Mouse (Mus musculus): Measurements from ENCODE around the gene Krtap5-1. TPM values are rescaled to one million over a fixed set of nuclear protein-coding genes. Genes with fewer than 3 reads are reported as not detected.
A peak's percentile ranks its signal among the peaks of the same experiment; 100 is the strongest.
"Not testable (repeated sequence)": the region's sequence is repeated elsewhere in the genome, so short reads cannot be mapped to it uniquely, and the experiment has no call there.

Gene Krtap5-1
- polyA plus RNA-seq, 1 experiment from 2014 or later = not detected

GRCm38 (mm10) chr7:142316558-142316957, 19.6 kb upstream of the Krtap5-1 start:
- peak; percentile 69 for DNase-seq (ENCODE audit: low spot score)
- no peak overlapping the region for H3K4me3 ChIP-seq (ENCODE audit: low read depth, low read length)
- WGBS = 45% methylated on average over 6 of the region's 6 CpGs
- H3K27ac ChIP-seq (ENCODE audit: low read depth, low read length) = no peak overlapping the region
- no peaks in the 10 kb centered on the region for H3K9me3 ChIP-seq (replicated peaks; ENCODE audit: control insufficient read depth, low read length)
- no peaks in the 10 kb centered on the region for H3K27me3 ChIP-seq (replicated peaks; ENCODE audit: control insufficient read depth, insufficient read depth, low read length)
- H3K4me1 ChIP-seq (ENCODE audit: control insufficient read depth, insufficient read depth, low read length) = peaks cover 6% of the 10 kb centered on the region
- no peak overlapping the region for H3K9ac ChIP-seq (ENCODE audit: low read length)
- no peaks in the 10 kb centered on the region for H3K36me3 ChIP-seq (ENCODE audit: control insufficient read depth, insufficient read depth, low read length)
- ATAC-seq = peak; percentile 37; the same call in 1 of the 2 replicates
- H3K4me2 ChIP-seq (ENCODE audit: low read length) = no peak overlapping the region

DNA sequence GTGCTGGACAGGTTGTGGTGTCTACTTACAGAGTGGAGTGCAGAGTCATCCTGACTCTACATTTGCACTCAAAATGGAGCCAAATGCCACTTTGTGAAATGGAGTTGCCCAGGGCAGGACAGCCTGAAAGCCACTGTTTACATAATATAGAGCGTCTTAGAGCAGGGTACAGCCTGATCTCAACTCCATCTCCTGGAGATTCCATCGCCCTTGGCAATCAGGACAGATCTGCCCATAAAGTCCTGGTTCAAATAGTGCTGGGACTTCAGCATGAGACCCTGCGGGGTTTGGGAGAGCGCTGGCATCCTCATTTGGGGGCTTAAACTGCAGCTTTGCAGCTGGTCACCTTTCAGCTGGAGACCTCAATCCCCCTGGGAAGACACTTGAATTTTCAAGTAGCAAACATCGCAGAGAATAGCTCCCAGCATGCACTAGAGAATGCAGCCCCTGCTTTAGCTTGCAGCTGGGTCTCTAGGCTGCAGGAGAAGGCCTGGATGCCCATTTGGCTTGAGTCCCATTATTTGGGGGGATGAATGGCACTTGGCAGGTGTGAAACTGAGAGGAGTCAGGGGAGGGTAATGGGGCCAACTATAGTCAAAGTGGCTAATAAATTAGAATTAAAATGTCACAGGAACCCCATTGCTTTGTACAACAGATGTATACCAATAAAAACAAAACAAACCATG, 17.8 kb upstream of the Krtap5-1 start:
- Histone ChIP-seq H3K9me3 (replicated peaks; ENCODE audit: control insufficient read depth, low read length) (no peaks in the 10 kb centered on the region), H3K4me1 (ENCODE audit: control insufficient read depth, insufficient read depth, low read length) (peaks cover 6% of the 10 kb centered on the region), H3K36me3 (ENCODE audit: control insufficient read depth, insufficient read depth, low read length) (no peaks in the 10 kb centered on the region), H3K27ac (ENCODE audit: low read depth, low read length) (no peak overlapping the region), H3K9ac (ENCODE audit: low read length) (no peak overlapping the region), H3K27me3 (replicated peaks; ENCODE audit: control insufficient read depth, insufficient read depth, low read length) (no peaks in the 10 kb centered on the region), H3K4me2 (ENCODE audit: low read length) (no peak overlapping the region), H3K4me3 (ENCODE audit: low read depth, low read length) (no peak overlapping the region)
- 60% methylated on average over 5 of the region's 5 CpGs for WGBS
- peak; percentile 65 for DNase-seq (ENCODE audit: low spot score)
- ATAC-seq = peak; percentile 65; the same call in 1 of the 2 replicates

GRCm38 (mm10) chr7:142303929-142304328, 7.0 kb upstream of the Krtap5-1 start:
- H3K27me3 ChIP-seq (replicated peaks; ENCODE audit: control insufficient read depth, insufficient read depth, low read length); ATAC-seq; H3K4me2 ChIP-seq (ENCODE audit: low read length); H3K4me1 ChIP-seq (ENCODE audit: control insufficient read depth, insufficient read depth, low read length); H3K4me3 ChIP-seq (ENCODE audit: low read depth, low read length); DNase-seq (ENCODE audit: low spot score); H3K27ac ChIP-seq (ENCODE audit: low read depth, low read length); H3K36me3 ChIP-seq (ENCODE audit: control insufficient read depth, insufficient read depth, low read length); H3K9ac ChIP-seq (ENCODE audit: low read length); H3K9me3 ChIP-seq (replicated peaks; ENCODE audit: control insufficient read depth, low read length): not testable (repeated sequence)
- WGBS = 95% methylated on average over 1 of the region's 1 CpGs

GRCm38 (mm10) chr7:142303249-142303648, 6.3 kb upstream of the Krtap5-1 start, which contains the start of gene Krtap5-4:
Gene Krtap5-4 (plus strand): TSS chr7:142303549.
- Histone ChIP-seq H3K9me3 (replicated peaks; ENCODE audit: control insufficient read depth, low read length) (no peaks in the 10 kb centered on the region), H3K9ac (ENCODE audit: low read length) (no peak within 1 kb of the TSS), H3K4me2 (ENCODE audit: low read length) (no peak within 1 kb of the TSS), H3K36me3 (ENCODE audit: control insufficient read depth, insufficient read depth, low read length) (no peaks in the 10 kb centered on the region), H3K4me1 (ENCODE audit: control insufficient read depth, insufficient read depth, low read length) (no peaks in the 10 kb centered on the region), H3K27ac (ENCODE audit: low read depth, low read length) (no peak within 1 kb of the TSS), H3K4me3 (ENCODE audit: low read depth, low read length) (no peak within 1 kb of the TSS), H3K27me3 (replicated peaks; ENCODE audit: control insufficient read depth, insufficient read depth, low read length) (0 out of 2 replicates have a peak, but pooled peaks cover 3% of the 10 kb centered on the region)
- DNase-seq (ENCODE audit: low spot score) (no peak), ATAC-seq (no peak)
- WGBS = 72% methylated on average over 3 of the region's 3 CpGs

DNA sequence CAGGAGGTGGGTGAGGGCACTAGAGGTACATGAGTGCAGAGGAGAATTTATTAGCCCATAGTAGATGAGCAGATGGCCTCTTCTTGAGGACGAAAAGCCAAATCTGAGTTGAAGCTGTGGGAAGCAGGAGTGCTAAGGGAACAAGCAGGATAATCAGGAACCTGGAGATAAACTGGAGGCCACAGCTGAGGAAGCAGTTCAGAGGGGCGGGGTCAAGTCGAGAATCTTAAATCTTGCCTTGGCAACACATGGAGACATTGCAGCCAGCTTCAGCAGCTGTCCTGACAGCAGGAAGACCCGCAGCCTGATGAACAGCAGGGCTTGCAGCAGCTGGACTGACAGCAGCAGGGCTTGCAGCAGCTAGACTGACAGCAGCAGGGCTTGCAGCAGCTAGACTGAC, 810 bp downstream of the Krtap5-1 start:
- not testable (repeated sequence) for H3K4me2 ChIP-seq (ENCODE audit: low read length); H3K4me1 ChIP-seq (ENCODE audit: control insufficient read depth, insufficient read depth, low read length); DNase-seq (ENCODE audit: low spot score); H3K27ac ChIP-seq (ENCODE audit: low read depth, low read length); ATAC-seq; H3K27me3 ChIP-seq (replicated peaks; ENCODE audit: control insufficient read depth, insufficient read depth, low read length); H3K36me3 ChIP-seq (ENCODE audit: control insufficient read depth, insufficient read depth, low read length); H3K4me3 ChIP-seq (ENCODE audit: low read depth, low read length); H3K9ac ChIP-seq (ENCODE audit: low read length); H3K9me3 ChIP-seq (replicated peaks; ENCODE audit: control insufficient read depth, low read length)
- WGBS = 34% methylated on average over 4 of the region's 4 CpGs

DNA sequence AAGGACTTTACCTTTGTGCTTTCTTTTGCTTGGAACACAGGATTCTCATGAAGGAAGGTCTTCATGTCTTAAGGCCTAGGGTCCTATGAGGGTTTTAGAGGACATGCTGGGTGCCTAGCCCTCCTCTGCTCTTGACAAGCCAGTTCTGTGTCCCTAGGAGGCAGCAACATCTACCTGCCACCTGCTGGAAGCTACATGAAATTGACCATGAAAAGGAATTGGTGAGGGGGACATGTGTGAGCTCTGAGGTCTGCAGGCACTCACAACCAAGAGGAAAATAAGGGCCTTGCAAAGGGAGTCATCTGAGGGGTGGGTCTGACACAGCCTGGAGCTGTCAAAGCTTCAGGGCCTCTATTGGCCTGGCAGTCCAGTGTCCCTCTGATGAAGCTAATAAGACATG, 1.5 kb downstream of the Krtap5-1 start:
- ATAC-seq (no peak), DNase-seq (ENCODE audit: low spot score) (no peak)
- no peaks in the 10 kb centered on the region for H3K36me3 ChIP-seq (ENCODE audit: control insufficient read depth, insufficient read depth, low read length)
- no peak overlapping the region for H3K4me3 ChIP-seq (ENCODE audit: low read depth, low read length)
- no peaks in the 10 kb centered on the region for H3K9me3 ChIP-seq (replicated peaks; ENCODE audit: control insufficient read depth, low read length)
- no peaks in the 10 kb centered on the region for H3K4me1 ChIP-seq (ENCODE audit: control insufficient read depth, insufficient read depth, low read length)
- no peak overlapping the region for H3K9ac ChIP-seq (ENCODE audit: low read length)
- no peak overlapping the region for H3K4me2 ChIP-seq (ENCODE audit: low read length)
- no peaks in the 10 kb centered on the region for H3K27me3 ChIP-seq (replicated peaks; ENCODE audit: control insufficient read depth, insufficient read depth, low read length)
- no peak overlapping the region for H3K27ac ChIP-seq (ENCODE audit: low read depth, low read length)

- H3K9me3 ChIP-seq (replicated peaks; ENCODE audit: control insufficient read depth, low read length); H3K27ac ChIP-seq (ENCODE audit: low read depth, low read length); H3K4me3 ChIP-seq (ENCODE audit: low read depth, low read length); H3K9ac ChIP-seq (ENCODE audit: low read length); H3K27me3 ChIP-seq (replicated peaks; ENCODE audit: control insufficient read depth, insufficient read depth, low read length); H3K36me3 ChIP-seq (ENCODE audit: control insufficient read depth, insufficient read depth, low read length); H3K4me1 ChIP-seq (ENCODE audit: control insufficient read depth, insufficient read depth, low read length); H3K4me2 ChIP-seq (ENCODE audit: low read length); ATAC-seq: not testable (repeated sequence)
- WGBS = 0% methylated on average over 2 of the region's 2 CpGs
- DNase-seq (ENCODE audit: low spot score) = peak; percentile 47
Measured at GRCm38 (mm10) chr7:142293851-142294250, 3.1 kb downstream of the Krtap5-1 start.

DNA sequence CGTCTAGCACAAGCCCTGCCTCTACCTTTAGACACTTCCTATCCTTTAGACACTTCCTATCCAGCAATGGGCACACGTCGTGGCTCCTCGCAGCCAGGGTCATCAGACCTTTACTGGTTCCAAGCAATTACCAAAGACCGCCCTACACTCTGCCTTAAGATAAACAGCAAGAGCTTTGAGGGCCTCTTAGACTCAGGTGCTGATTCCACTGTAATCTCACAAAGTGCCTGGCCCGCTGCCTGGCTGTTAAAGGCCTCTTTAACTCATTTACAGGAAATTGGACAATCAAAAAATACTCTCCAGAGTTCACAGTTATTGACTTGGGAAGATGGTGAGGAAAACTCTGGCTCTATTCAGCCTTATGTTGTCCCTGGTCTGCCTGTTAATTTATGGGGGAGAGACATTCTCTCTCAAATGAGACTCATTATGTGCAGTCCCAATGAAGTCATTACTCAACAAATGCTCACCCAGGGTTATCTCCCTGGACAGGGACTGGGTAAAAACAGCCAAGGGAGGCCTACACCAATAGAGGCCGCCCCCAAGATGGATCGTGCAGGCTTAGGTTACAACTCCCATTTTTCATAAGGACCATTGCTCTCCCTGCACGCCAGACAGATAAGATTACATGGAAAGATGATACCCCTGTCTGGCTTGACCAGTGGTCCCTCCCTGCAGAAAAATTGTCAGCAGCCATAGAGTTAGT, 10.9 kb downstream of the Krtap5-1 start:
- H3K4me2 ChIP-seq (ENCODE audit: low read length) = not testable (repeated sequence)

More for the DNA sequence above, 10.9 kb downstream of the Krtap5-1 start:
- not testable (repeated sequence) for H3K9me3 ChIP-seq (replicated peaks; ENCODE audit: control insufficient read depth, low read length); H3K27me3 ChIP-seq (replicated peaks; ENCODE audit: control insufficient read depth, insufficient read depth, low read length); H3K27ac ChIP-seq (ENCODE audit: low read depth, low read length); H3K4me3 ChIP-seq (ENCODE audit: low read depth, low read length); ATAC-seq; H3K9ac ChIP-seq (ENCODE audit: low read length); DNase-seq (ENCODE audit: low spot score); H3K4me1 ChIP-seq (ENCODE audit: control insufficient read depth, insufficient read depth, low read length); H3K36me3 ChIP-seq (ENCODE audit: control insufficient read depth, insufficient read depth, low read length)
- WGBS = 82% methylated on average over 9 of the region's 9 CpGs
